Mouse (Mus musculus): ENCODE data around the gene Lrrc56.
A peak's percentile ranks its signal among the peaks of the same experiment; 100 is the strongest.

The Lrrc56 gene

GRCm38 (mm10) chr7:141193948-141194347 lies at the start of gene Lrrc56, which contains the start of gene Hras:
TSS of gene Lrrc56 (plus strand) at chr7:141194157.
TSS of gene Hras (minus strand) at chr7:141194005.
- peak; percentile 99 for DNase-seq (ENCODE audit: low read depth, low spot score)
- no peaks in the 10 kb centered on the region for H3K27me3 ChIP-seq (ENCODE audit: control insufficient read depth, insufficient read depth, low read length, poor library complexity, severe bottlenecking)
- H3K36me3 ChIP-seq (ENCODE audit: control insufficient read depth, insufficient read depth, low read length, poor library complexity, severe bottlenecking), result peaks cover 12% of the 10 kb centered on the region

GRCm38 (mm10) chr7:141144650-141145049 lies 49.3 kb upstream of the Lrrc56 start:
- no peak for DNase-seq (ENCODE audit: low read depth, low spot score)
- H3K27me3 ChIP-seq (ENCODE audit: control insufficient read depth, insufficient read depth, low read length, poor library complexity, severe bottlenecking), result no peaks in the 10 kb centered on the region
- no peaks in the 10 kb centered on the region for H3K36me3 ChIP-seq (ENCODE audit: control insufficient read depth, insufficient read depth, low read length, poor library complexity, severe bottlenecking)

- DNase-seq (ENCODE audit: low read depth, low spot score), result no peak
- Histone ChIP-seq H3K36me3 (ENCODE audit: control insufficient read depth, insufficient read depth, low read length, poor library complexity, severe bottlenecking) (no peaks in the 10 kb centered on the region), H3K27me3 (ENCODE audit: control insufficient read depth, insufficient read depth, low read length, poor library complexity, severe bottlenecking) (no peaks in the 10 kb centered on the region)
Measured at GRCm38 (mm10) chr7:141145403-141145802, 48.6 kb upstream of the Lrrc56 start.

GRCm38 (mm10) chr7:141146043-141146595 lies 47.8 kb upstream of the Lrrc56 start:
- DNase-seq (ENCODE audit: low read depth, low spot score), result no peak
- Histone ChIP-seq H3K27me3 (ENCODE audit: control insufficient read depth, insufficient read depth, low read length, poor library complexity, severe bottlenecking) (no peaks in the 10 kb centered on the region), H3K36me3 (ENCODE audit: control insufficient read depth, insufficient read depth, low read length, poor library complexity, severe bottlenecking) (no peaks in the 10 kb centered on the region)

GRCm38 (mm10) chr7:141147044-141147443 lies 46.9 kb upstream of the Lrrc56 start:
- Histone ChIP-seq H3K36me3 (ENCODE audit: control insufficient read depth, insufficient read depth, low read length, poor library complexity, severe bottlenecking) (no peaks in the 10 kb centered on the region), H3K27me3 (ENCODE audit: control insufficient read depth, insufficient read depth, low read length, poor library complexity, severe bottlenecking) (no peaks in the 10 kb centered on the region)
- no peak for DNase-seq (ENCODE audit: low read depth, low spot score)

GRCm38 (mm10) chr7:141148639-141149038 lies 45.3 kb upstream of the Lrrc56 start:
- DNase-seq (ENCODE audit: low read depth, low spot score), result no peak
- Histone ChIP-seq H3K27me3 (ENCODE audit: control insufficient read depth, insufficient read depth, low read length, poor library complexity, severe bottlenecking) (no peaks in the 10 kb centered on the region), H3K36me3 (ENCODE audit: control insufficient read depth, insufficient read depth, low read length, poor library complexity, severe bottlenecking) (no peaks in the 10 kb centered on the region)

- Histone ChIP-seq H3K36me3 (ENCODE audit: control insufficient read depth, insufficient read depth, low read length, poor library complexity, severe bottlenecking) (no peaks in the 10 kb centered on the region), H3K27me3 (ENCODE audit: control insufficient read depth, insufficient read depth, low read length, poor library complexity, severe bottlenecking) (no peaks in the 10 kb centered on the region)
- DNase-seq (ENCODE audit: low read depth, low spot score), result no peak
Measured at GRCm38 (mm10) chr7:141155362-141155761, 38.6 kb upstream of the Lrrc56 start.

GRCm38 (mm10) chr7:141164397-141164796 lies 29.6 kb upstream of the Lrrc56 start:
- peaks cover 7% of the 10 kb centered on the region for H3K36me3 ChIP-seq (ENCODE audit: control insufficient read depth, insufficient read depth, low read length, poor library complexity, severe bottlenecking)
- no peaks in the 10 kb centered on the region for H3K27me3 ChIP-seq (ENCODE audit: control insufficient read depth, insufficient read depth, low read length, poor library complexity, severe bottlenecking)
- DNase-seq (ENCODE audit: low read depth, low spot score), result no peak

- Histone ChIP-seq H3K27me3 (ENCODE audit: control insufficient read depth, insufficient read depth, low read length, poor library complexity, severe bottlenecking) (no peaks in the 10 kb centered on the region), H3K36me3 (ENCODE audit: control insufficient read depth, insufficient read depth, low read length, poor library complexity, severe bottlenecking) (peaks cover 7% of the 10 kb centered on the region)
- DNase-seq (ENCODE audit: low read depth, low spot score), result peak; percentile 11
Measured at GRCm38 (mm10) chr7:141164850-141165249, 29.1 kb upstream of the Lrrc56 start.

GRCm38 (mm10) chr7:141167901-141168517 lies 25.9 kb upstream of the Lrrc56 start:
- Histone ChIP-seq H3K27me3 (ENCODE audit: control insufficient read depth, insufficient read depth, low read length, poor library complexity, severe bottlenecking) (no peaks in the 10 kb centered on the region), H3K36me3 (ENCODE audit: control insufficient read depth, insufficient read depth, low read length, poor library complexity, severe bottlenecking) (peaks cover 7% of the 10 kb centered on the region)
- no peak for DNase-seq (ENCODE audit: low read depth, low spot score)

- peak; percentile 81 for DNase-seq (ENCODE audit: low read depth, low spot score)
- H3K27me3 ChIP-seq (ENCODE audit: control insufficient read depth, insufficient read depth, low read length, poor library complexity, severe bottlenecking), result no peaks in the 10 kb centered on the region
Measured at GRCm38 (mm10) chr7:141168518-141168953, 25.4 kb upstream of the Lrrc56 start.

GRCm38 (mm10) chr7:141169300-141169699 lies 24.7 kb upstream of the Lrrc56 start:
- Histone ChIP-seq H3K27me3 (ENCODE audit: control insufficient read depth, insufficient read depth, low read length, poor library complexity, severe bottlenecking) (no peaks in the 10 kb centered on the region), H3K36me3 (ENCODE audit: control insufficient read depth, insufficient read depth, low read length, poor library complexity, severe bottlenecking) (peaks cover 6% of the 10 kb centered on the region)
- no peak for DNase-seq (ENCODE audit: low read depth, low spot score)

More at GRCm38 (mm10) chr7:141168518-141168953, 25.4 kb upstream of the Lrrc56 start:
- H3K36me3 ChIP-seq (ENCODE audit: control insufficient read depth, insufficient read depth, low read length, poor library complexity, severe bottlenecking), result peaks cover 7% of the 10 kb centered on the region

- no peaks in the 10 kb centered on the region for H3K27me3 ChIP-seq (ENCODE audit: control insufficient read depth, insufficient read depth, low read length, poor library complexity, severe bottlenecking)
- DNase-seq (ENCODE audit: low read depth, low spot score), result no peak
- peaks cover 3% of the 10 kb centered on the region for H3K36me3 ChIP-seq (ENCODE audit: control insufficient read depth, insufficient read depth, low read length, poor library complexity, severe bottlenecking)
Measured at GRCm38 (mm10) chr7:141169866-141170265, 24.1 kb upstream of the Lrrc56 start.

- peak; percentile 85 for DNase-seq (ENCODE audit: low read depth, low spot score)
- Histone ChIP-seq H3K36me3 (ENCODE audit: control insufficient read depth, insufficient read depth, low read length, poor library complexity, severe bottlenecking) (no peaks in the 10 kb centered on the region), H3K27me3 (ENCODE audit: control insufficient read depth, insufficient read depth, low read length, poor library complexity, severe bottlenecking) (no peaks in the 10 kb centered on the region)
Measured at GRCm38 (mm10) chr7:141172116-141173006, 21.6 kb upstream of the Lrrc56 start, which contains the start of gene Rnh1. TSS of gene Rnh1 (minus strand) at chr7:141172857.

- no peak for DNase-seq (ENCODE audit: low read depth, low spot score)
- Histone ChIP-seq H3K27me3 (ENCODE audit: control insufficient read depth, insufficient read depth, low read length, poor library complexity, severe bottlenecking) (no peaks in the 10 kb centered on the region), H3K36me3 (ENCODE audit: control insufficient read depth, insufficient read depth, low read length, poor library complexity, severe bottlenecking) (no peaks in the 10 kb centered on the region)
Measured at GRCm38 (mm10) chr7:141173323-141173850, 20.6 kb upstream of the Lrrc56 start.

Data from splenic B cell, adult 2 months (primary cell).